Mouse (Mus musculus): ENCODE measurements around the gene Rab40b.

The Rab40b gene

DNA sequence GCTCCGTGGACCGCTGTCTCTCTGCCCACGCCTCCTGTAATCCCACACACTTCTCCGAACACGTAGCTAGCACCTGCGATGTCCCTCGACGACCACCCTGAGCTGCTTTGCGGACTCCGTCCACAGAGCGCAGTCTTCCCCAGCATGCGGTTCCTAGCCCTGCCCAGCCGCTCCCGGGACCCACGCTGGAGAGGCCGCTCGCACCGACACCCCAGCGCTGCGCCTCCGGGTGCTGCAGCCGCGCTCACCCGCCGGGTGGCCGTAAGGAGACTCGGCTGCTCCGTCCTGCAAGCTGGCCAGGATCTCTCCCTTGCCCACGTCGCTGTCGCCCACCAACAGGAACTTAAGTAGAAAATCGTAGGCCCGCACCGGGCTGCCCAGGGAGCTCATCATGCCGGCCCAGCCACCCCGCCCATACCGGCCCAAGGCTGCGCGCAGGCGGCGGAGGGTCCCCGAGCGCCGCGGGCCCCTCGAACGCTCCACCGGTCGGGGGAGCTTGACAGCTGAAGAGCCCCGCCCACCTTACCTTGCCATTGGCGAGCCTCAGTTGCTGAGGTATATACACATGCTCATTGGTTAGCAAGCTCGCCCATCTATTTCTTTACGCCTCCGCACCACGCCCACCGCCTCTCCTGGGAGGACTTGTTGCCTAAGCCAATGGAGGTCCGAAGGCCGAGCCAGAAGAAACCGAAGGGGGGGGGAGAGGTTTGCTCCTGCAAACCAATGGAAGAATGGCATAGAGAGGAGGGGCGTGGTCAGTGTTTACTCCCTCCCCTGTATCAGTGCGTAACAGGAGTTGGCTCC, at the start of gene Rab40b:
TSS of gene Rab40b (minus strand) at position 502 of the 804 bp plus-strand sequence.
- peak; percentile 91 to 97 for DNase-seq

DNA sequence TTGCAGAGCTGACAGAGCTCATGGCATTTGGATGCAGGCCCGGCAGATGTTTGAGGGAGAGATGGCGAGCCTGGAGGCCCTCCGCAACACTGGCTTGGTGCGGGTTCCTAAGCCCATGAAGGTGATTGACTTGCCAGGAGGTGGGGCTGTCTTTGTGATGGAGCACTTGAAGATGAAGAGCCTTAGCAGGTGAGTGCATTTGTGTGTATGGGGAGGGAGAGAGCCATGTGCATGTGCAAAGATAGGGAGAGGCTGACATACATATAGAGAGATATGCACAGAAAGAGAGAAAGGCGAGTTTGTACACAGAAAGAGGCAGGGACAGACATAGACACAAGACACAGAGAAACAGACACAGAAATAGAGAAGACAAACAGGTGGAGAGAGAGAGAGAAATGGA, 49.2 kb upstream of the Rab40b start:
- no peak for DNase-seq

DNA sequence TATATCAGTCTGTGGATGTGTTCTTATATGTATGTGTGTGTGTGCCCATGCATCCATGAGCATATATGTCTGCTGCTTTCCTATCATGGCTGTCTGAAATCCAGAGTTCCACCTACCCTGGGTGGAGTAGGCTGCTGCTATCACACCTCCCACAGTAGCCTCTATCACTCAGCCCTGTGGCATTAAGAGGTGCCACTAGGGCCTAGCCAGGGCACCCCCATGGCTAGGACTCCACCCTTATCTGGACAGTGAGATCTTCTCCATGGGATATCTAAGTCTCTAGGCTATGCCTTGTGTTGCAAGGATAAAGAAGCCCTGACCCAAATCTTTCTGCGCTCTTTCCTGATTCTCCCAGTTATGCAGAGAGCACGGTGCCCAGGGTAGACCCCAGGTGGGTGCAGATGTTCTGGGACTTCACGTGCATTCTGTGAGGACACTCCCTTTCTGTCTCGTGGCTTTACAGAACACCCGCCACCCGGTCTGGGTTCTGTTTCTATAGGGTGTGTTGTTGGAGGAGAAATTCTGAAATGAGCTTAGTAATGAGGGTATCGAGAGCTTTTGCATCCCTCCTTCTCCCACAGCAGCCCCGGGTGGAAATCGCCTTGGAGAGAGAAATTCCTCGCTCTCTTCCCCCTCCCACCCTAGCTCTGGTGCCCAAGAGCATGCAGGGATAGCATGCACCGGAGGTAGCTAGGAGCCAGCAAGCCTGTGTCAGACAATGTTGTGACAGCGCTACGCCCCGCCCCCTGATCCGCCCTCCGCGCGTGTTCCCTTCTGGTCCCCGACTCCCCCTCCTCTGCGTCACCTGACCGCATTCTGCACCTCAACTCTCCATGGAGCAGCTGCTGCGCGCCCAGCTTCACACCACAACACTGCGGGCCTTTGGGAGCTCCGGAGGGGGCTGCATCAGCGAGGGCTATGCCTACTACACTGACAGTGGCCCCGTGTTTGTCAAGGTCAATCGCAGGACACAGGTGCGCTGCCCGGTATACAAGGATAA, 46.4 kb upstream of the Rab40b start, which contains the start of gene Fn3k:
TSS of gene Fn3k (plus strand) at position 758 of the 1,000 bp plus-strand sequence.
- peak; percentile 85 to 88 for DNase-seq

DNA sequence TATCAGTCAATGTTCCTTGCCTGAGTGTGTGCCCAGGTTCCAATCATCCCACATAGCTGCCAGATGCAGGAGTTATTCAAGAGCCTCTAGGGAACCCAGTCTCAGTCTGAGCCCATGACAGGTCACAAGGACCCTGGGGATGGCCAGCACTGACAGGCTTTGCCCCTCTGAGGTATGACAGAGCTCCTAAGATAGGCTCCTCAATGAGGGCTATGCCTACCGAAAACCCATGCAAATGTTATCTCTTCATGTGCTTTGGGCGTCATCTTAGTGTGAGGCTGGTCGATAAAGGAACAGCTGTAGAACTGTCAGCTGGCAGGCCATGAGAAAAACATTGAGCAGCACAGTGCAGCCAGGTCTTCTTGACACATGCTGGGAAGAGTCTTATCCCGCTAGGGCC, 45.3 kb upstream of the Rab40b start:
- DNase-seq: no peak

DNA sequence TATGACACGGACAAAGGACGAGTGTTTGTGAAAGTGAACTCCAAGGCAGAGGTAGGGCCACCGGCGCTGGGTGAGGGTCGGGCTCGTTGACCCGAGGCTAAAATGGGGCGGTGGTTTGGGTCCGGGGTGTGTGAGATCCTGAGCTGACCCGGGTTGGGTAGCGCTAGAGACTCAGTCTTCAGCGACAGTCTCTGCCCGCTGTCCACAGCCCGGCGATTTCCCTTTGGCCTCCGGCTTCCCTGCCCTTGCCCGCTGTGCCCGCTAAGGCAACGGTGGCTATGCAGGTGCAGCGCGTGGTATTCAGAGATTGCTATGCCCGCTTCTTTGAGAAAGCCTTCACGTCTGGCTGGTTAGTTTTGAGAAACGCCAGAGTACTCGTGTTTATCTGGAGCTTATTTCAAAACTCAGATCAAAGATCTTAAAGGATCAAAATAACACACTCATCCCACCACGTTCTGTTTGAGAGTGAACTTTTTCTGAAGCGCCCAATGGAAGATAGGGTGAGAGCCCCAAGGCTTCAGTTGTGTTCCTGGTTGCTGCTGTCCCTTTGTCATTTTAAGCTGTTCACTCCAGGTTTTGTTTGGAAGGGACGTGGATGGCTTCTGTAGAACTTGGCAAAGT, 33.6 kb upstream of the Rab40b start:
- DNase-seq: no peak

DNA sequence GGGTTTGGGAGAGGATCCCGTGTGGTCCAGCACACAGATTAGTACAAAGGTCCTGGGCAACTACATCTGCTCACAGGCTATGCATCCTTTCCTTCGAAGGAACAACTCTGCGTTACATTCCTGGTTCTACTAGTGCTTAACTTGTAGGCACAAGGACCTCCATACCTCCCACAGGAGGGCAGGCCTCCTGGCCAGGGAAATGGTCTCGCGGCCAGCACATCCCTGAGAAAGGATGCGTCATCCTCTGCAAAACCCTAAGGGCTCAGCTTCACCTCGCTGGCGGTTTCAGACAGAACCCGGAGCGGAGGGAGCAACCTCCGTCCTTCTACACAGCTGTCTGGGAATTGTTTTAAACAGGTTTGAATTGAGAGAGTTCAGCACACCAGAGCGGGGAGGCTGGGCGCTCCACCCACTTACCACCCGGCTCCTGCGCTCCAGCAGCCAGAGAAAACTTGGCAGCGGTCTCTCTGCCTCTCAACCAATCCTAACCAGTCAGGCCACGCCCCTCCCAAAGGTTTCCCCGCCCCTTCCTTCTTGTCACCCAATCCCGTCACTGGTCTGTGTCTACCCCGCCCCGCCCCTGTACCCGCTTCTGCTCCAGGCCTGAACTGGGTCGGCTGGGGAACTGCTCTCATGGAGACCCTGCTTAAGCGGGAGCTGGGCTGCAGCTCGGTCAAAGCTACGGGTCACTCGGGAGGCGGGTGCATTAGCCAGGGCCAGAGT, 32.9 kb upstream of the Rab40b start, which contains the start of gene Fn3krp:
TSS of gene Fn3krp (plus strand) at position 572 of the 723 bp plus-strand sequence.
- peak; percentile 99 for DNase-seq

DNA sequence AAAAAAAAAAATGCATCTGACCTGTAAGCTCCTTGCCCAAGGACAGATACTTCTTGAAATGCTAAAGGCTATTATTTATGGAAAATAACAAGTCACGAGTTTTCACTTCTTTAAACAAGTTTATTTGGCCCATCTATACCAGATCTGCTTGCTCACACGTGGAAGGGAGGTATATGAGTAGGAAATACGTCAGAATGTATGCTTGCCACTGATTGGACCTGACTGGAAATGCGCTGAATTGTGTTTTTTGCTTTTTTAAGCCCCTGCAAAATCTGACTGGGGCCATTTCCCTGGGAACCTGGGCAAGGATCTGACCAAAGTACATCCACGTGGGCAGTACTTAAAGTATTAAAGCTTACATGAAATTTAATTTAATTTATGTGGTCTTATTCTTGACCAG, 32.3 kb upstream of the Rab40b start:
- no peak for DNase-seq

DNA sequence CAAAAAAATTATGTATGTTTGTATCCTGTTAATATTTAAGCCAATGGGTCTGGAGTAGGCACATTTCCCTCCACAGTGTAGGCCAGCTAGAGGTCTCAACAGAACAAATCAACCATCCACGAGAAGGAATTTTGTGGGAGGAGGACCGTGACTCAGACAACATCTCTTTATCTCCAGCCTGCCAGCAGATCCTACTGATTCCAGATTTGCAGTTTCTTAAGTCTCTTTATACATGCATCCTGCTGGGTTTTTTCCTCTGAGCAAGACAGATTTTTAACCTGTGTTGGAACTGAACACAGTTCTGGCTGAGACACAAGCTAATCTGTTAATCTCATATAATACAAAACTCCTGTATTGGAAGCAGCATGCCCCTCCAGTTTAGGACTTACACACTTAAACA, 30.9 kb upstream of the Rab40b start:
- no peak for DNase-seq

DNA sequence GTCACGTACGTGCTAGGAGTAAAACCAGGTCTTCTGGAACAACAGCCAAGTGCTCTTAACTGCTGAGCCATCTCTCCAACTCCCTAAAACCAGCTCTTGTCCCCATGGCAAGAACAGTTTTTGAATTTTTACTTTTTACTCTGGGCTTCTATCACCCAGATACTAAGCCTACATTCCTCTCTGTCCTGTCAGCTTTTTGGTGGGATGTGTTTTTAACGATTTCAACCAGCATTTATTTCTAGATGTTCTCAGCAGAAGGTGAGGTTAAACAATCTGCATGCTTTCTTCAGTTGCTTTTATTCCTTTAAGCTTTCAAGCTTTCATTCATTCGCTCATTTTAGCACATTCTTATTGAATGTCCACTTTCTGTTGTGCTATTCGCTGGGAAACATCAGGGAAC, 29.9 kb upstream of the Rab40b start:
- no peak for DNase-seq

DNA sequence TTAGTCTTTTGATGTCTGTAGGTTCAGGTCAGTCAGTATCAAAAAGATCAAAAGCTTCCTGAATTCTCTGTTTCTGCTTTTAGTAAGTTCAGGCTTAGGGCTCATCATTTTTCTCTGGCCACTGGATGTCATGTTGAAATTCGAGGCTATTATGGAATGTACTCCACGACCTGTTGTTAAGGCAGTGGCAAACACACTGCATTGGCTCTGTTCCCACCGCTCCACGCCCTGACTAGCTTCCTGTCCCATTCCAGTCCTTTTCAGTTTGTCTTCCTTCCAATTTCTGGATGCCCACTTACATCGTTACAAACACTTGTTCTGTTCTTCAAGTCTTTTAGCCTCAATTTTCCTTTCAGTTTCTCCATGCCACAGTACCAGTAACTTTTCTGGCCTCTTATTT, 27.3 kb upstream of the Rab40b start:
- DNase-seq: peak; percentile 31 to 60

DNA sequence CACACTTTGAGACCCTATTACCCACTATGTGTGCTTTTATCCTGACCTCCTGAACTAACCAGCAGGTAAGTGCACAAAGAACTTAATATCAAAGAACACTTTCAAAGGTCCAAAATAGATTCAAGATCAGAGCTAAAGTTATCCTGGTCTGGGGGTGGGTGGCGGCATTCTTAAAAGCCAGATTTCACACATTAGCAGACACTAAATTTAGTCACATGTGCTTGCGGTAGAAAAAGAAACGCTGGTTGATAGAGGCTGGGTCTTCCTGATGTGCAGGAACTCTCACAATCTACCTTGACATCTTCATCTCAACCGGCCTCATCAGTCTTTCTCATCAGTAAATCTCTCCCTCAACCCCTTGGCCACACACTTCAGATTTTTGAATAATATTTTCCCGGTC, 26.7 kb upstream of the Rab40b start:
- no peak for DNase-seq

DNA sequence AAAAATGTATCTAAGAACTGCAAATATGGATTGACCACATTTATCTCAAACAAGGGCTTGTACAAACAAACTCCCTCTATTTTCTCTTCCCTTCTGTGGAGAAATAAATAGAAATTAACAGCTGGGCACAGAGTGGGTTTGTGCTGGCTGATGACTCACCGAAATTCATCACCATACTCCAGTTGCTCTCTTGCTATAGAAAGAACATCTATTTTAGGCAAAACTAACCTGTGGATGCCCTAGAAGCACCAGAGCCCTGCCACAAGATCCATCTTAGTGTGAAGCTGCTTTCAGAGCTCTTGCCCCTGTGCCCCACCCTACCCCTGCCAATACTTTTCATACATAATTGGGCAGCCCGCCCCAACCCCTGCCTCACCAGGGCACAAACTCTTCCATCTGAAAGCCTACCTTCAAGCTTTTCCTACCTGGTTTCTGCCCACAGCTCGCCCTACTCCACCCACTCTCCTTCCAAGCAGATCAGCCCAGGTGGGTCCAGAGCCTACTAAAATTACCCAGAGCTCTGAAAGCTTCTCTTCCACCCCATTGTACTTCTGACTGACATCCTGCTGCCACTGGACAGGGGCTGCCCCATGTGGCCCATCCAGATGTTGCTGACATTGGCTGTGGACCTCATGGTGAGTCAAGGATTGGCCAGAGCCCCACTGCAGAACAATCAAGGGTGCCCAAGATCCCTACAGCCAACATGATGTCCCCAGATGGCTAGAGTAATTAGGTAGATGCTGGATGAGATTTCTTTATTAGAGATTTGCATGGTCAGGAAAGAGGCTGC, 19.5 kb upstream of the Rab40b start:
- DNase-seq: no peak

DNA sequence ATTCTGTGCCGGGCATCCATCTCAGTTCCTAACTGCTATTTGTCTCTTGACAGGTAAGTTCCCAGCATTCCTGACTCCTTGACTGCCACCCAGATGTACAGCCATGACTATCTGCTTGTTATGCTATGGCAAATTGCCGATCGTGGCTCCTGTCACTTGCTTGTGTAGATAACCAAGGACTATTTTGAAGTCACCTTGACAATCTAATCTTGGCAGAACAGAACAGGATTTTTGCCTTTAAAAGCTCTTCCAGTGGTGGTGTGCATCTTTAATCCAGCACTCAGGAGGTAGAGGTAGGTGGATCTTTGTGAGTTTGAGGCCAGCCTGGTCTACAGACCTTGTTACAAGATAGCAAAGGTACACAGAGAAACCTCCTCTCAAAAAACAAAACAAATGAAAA, 4.4 kb upstream of the Rab40b start:
- DNase-seq: no peak

DNA sequence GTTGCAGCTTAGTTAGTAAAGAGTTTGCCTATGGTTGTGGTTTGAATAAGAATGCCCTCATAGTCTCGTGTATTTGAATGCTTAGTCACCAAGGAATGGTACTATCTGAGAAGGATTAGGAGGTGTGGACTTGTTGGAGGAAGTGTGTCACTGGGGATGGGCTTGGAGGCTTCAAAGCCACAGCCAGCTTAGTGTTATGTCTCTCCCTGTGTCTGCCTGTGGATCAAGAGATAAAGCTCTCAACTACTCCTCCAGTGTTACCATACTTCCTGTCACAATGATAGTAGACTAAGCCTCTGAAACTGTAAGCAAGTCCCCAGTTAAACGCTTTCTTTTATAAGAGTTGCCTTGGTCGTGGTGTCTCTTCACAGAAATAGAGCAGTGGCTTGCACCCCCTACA, 2.7 kb upstream of the Rab40b start:
- DNase-seq: no peak

DNA sequence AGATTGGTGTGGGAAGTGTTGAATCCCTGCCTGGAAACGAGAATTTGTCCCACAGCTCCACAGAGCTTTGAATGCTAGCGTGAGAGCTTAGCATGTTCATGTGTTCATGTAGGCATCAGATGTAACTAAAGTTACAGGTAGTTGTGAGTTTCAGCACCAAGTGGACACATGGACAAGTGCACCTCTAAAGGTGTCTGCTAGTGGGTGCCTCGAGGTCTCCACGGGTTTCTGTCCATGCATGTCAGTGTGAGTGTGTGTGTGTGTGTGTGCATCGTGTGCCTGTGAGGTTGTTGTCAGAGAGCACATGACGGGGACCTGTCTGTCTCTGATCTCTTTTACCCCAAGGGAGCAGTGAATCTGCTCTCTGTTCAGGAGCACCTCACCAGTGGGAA, 499 bp upstream of the Rab40b start:
- no peak for DNase-seq

DNA sequence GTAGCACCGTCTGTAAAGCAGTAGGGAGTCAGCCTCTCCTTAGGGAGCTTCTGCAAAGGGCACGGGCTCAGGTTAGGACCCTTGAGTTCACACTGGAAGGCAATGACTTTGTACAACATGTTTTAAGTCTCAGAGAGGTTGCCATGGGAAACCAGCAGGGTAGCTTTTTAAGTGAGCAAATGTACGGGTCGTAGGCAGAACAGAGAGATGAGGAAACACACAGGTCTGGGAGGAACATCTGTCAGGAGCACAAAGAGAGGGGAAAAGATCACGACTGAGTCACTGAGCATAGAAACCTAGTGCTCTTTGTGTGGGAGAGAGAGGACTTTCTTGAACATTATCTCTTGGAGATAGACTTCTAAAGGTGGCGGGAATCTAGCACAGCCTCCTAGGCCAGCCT, 7.8 kb downstream of the Rab40b start:
- DNase-seq: no peak

DNA sequence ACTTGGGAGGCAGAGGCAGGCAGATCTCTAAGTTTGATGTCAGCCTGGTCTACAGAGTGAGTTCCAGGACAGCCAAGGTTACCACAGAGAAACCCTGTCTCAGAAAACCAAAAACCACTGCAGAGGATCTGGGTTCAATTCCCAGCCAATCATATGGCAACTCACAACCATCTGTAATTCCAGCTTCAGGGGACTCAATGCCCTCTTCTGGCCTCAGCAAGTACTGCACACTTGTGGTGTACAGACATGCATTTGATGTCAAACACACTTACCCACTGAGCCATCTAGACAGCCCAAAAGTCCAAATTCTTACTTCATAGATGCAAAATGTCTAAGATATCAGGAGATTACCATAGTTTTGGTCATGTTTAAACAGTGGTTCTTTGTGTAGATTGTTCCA, 9.4 kb downstream of the Rab40b start:
- no peak for DNase-seq

DNA sequence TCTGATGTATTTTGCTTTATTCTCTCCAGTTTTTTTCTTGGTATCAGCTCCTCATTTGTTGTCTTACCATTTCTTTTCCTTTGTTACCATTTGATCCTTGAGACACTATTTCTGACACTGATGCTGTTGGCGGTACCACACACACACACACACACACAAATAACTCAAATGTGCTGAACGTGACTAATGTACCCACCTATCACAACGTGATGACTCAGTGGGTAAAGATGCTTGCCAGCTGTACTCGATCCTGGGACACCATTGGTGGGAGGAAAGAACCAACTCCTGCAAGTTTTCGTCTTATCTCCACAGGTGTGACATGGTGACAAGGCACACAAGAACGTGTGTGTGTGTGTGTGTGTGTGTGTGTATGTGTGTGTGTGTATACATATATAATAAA, 14.7 kb downstream of the Rab40b start:
- DNase-seq: no peak

DNA sequence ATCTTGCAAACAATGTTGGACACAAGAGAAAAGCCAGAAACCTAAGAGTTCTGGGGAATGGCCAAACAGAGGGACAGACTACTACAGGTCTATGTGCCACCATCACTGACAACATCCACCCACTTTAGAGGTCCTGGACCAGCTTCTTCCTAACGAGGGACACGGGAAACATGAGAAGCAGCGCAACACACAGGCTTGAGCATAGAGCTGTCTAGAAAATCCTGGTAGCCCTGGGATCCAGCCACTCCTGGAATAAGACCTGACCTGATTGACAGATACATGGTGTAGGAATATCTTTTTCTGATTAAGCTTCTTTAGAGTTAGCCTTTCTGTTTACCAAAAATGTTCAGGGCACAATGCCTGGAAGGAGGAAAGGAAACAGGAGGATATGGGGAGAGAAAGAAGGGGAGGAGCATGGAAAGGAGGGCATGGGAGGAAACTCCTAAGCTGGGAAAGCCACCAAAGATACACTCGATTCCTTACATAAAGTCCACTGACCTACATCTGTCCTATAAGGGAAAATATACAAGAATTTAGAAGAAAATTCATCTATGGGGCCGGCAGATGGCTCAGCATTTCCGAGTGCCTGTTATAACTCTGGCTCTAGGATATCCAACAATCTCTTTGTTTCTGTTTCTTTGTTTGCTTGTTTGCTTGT, 17.6 kb downstream of the Rab40b start:
- no peak for DNase-seq

DNA sequence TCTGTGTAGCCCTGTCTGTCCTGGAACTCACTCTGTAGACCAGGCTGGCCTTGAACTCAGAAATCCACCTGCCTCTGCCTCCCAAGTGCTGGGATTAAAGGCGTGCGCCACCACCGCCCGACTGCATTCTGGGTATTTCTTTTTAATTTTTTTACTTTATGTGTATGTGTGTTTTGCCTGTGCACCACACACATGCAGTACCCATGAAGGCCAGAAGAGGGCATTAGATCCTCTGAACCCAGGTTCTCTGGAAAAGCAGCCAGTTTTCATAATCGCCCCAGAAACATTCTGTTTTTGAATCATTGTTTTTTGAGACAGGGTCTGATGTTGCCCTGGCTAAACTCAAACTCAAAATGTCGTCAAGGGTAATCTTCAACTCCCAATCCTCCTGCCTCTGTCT, 18.4 kb downstream of the Rab40b start:
- DNase-seq: peak in 1 of 2 experiments; percentile 51

DNA sequence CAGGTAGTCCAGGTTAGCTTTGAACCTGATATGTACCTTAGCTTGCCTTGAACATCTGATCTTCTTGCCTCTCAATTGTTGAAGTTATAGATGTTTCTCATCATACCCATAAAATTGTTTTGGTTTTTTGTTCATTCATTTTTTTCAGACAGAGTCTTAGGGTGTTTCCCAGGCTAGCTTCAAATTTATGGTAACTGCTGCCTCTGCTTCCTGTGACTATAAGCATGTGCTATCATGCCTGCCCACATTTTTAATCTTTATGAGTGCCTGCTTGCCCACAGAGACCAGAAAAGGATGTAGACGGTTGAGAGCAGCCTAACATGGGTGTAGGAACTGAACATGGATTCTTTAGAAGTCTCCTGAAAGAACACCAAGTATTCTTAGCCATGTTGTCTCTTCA, 19.3 kb downstream of the Rab40b start:
- DNase-seq: no peak

Data from lung, postnatal 4 days (tissue).